Mouse (Mus musculus) kidney, adult 2 months (tissue): ENCODE measurements at regions not wholly inside any gene's neighbourhood (a gene's known extent, or its start where the extent isn't known, plus 50 kb on each side); places are given as distances from the start of the nearest gene placed in this dataset.

Experiments used
- CTCF ChIP-seq: fragments of 200-500 bp; conservative IDR thresholded peaks from 2 replicates; pipeline ENCODE4 v1.5.1; 2011; ENCODE audit warnings: low read depth, mild to moderate bottlenecking, control low read depth, low read length, moderate library complexity, mixed read lengths; ENCODE audit not compliant: insufficient read depth, insufficient read length
- POLR2A ChIP-seq: fragments of 200-500 bp; IDR thresholded peaks from one replicate; pipeline ENCODE4 v1.6.1; 2011; ENCODE audit warnings: low read depth, low read length, control low read depth

- TF ChIP-seq CTCF = no peak
- no peak for TF ChIP-seq POLR2A
Measured at GRCm38 (mm10) chr16:25147486-25147885, 139.1 kb upstream of the Tprg start.
